Mouse (Mus musculus): ENCODE measurements around the gene Zbtb5. TPM values are rescaled to one million over a fixed set of nuclear protein-coding genes. Genes with fewer than 3 reads are reported as not detected.

Zbtb5 gene
- polyA plus RNA-seq, 1 experiment: not detected

DNA sequence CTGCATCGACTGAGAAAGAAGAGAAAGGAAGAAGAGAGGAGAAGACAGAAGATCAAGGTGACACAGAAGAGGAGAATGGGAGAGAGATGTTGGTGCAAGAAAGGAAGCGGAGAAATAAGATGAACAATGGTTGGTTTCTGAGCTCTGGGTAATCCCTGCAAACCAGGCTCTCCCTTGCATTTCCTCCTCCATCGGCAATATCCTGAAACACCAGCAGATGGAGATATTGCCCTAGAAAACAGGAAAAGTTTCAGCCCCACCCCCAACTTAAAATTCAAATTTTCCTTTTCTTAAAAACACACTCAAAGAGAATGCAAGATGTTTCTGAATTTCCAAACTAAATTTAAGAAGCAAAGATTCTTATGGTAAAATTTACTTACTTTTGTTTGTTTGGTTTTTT is 3.4 kb upstream of the Zbtb5 start:
- no peak overlapping the region for H3K4me3 ChIP-seq (ENCODE audit: insufficient read depth, low read depth, low read length)
- WGBS: 9% methylated on average over 3 of the region's 3 CpGs
- peaks cover 10% of the 10 kb centered on the region for H3K4me1 ChIP-seq (ENCODE audit: control insufficient read depth, insufficient read depth, low read length)
- TF ChIP-seq POLR2A (IDR thresholded peaks at IDR 0.05; ENCODE audit: insufficient read depth, low read depth, low read length): no peak
- TF ChIP-seq CTCF (IDR thresholded peaks at IDR 0.05; ENCODE audit: insufficient read depth, low read depth, low read length): no peak
- H3K27ac ChIP-seq (ENCODE audit: insufficient read depth, low read depth, low read length): no peak overlapping the region

DNA sequence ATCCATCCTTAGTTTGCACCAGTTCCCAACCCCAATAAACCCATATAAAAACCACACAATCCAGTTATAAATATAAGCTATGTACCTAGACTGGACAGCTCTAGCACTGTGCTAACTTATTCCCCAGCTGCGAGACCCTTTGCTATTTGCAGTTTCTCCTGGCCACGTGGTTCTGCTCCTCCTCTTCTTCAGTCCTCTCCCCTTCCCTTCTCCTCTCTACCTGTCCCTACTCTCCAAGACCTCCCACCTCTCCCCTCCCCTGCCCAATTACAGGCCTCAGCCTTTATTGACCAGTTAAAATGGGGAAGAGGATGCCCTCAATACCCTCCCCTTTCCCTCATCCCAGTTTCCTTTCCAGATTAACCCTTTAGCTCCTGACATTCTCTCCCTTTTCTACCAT is 1.3 kb upstream of the Zbtb5 start:
- Histone ChIP-seq H3K4me3 (ENCODE audit: insufficient read depth, low read depth, low read length) (no peak overlapping the region), H3K4me1 (ENCODE audit: control insufficient read depth, insufficient read depth, low read length) (peaks cover 10% of the 10 kb centered on the region; the same call in 1 of the 2 replicates), H3K27ac (ENCODE audit: insufficient read depth, low read depth, low read length) (no peak overlapping the region)
- 2% methylated on average over 2 of the region's 2 CpGs for WGBS
- TF ChIP-seq POLR2A (IDR thresholded peaks at IDR 0.05; ENCODE audit: insufficient read depth, low read depth, low read length): no peak
- no peak for TF ChIP-seq CTCF (IDR thresholded peaks at IDR 0.05; ENCODE audit: insufficient read depth, low read depth, low read length)

DNA sequence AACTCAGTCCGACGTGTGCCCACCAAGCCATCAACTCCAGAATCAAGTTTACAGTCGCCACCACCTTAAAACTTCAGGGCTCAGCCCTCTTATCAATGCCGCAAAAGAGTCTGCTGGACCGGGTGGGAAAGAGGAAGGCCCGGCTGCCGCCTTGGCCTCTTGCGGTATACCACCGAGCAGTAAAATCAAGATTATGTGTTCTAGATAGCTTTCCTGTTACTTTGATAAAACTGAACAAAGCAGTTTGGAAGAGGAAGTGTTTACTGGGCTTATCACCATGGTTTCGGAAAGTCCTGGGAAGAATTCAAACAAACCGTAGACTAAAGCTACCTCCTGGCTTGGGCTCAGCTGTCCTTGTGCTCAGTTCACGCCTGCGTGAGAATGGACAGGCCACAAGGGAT is 819 bp upstream of the Zbtb5 start:
- TF ChIP-seq POLR2A (IDR thresholded peaks at IDR 0.05; ENCODE audit: insufficient read depth, low read depth, low read length): 0 out of 2 replicates have a peak, but pooled peaks have one; percentile 11
- TF ChIP-seq CTCF (IDR thresholded peaks at IDR 0.05; ENCODE audit: insufficient read depth, low read depth, low read length): no peak
- WGBS: 1% methylated on average over 13 of the region's 13 CpGs
- Histone ChIP-seq H3K4me3 (ENCODE audit: insufficient read depth, low read depth, low read length) (peak overlapping the region; percentile 64), H3K4me1 (ENCODE audit: control insufficient read depth, insufficient read depth, low read length) (peaks cover 10% of the 10 kb centered on the region; the same call in 1 of the 2 replicates), H3K27ac (ENCODE audit: insufficient read depth, low read depth, low read length) (peak overlapping the region; percentile 48)

DNA sequence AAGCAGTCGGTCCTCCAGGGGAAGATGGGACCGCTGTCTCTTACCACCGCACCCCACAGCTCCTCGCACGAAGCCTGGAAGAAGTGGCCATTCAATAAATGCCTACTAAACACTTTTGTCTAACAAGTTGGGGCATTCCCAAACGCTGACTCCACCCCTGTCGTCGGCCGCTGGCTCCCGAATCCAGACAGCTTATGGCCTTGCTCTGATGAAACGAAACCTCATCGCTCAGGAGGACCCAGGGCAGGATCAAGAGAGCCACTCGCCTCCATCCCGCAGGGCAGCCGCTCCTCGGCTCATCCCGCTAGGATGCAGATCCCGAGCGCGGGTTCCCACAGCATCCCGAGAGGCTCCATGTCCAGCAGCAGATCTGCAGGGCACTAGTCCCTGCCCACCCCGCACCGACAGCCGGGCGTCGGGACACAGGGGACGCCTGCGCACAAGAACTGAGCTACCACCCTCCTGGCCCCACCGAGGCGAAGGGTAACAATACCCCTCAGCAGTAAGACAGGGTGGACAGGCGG is 569 bp downstream of the Zbtb5 start:
- peaks cover 10% of the 10 kb centered on the region; the same call in 1 of the 2 replicates for H3K4me1 ChIP-seq (ENCODE audit: control insufficient read depth, insufficient read depth, low read length)
- H3K27ac ChIP-seq (ENCODE audit: insufficient read depth, low read depth, low read length): peak overlapping the region; percentile 78
- peak overlapping the region; percentile 88 for H3K4me3 ChIP-seq (ENCODE audit: insufficient read depth, low read depth, low read length)
- TF ChIP-seq CTCF (IDR thresholded peaks at IDR 0.05; ENCODE audit: insufficient read depth, low read depth, low read length) (no peak), POLR2A (IDR thresholded peaks at IDR 0.05; ENCODE audit: insufficient read depth, low read depth, low read length) (peak; percentile 44; the same call in 1 of the 2 replicates)
- under 1% methylated on average over 31 of the region's 31 CpGs for WGBS

DNA sequence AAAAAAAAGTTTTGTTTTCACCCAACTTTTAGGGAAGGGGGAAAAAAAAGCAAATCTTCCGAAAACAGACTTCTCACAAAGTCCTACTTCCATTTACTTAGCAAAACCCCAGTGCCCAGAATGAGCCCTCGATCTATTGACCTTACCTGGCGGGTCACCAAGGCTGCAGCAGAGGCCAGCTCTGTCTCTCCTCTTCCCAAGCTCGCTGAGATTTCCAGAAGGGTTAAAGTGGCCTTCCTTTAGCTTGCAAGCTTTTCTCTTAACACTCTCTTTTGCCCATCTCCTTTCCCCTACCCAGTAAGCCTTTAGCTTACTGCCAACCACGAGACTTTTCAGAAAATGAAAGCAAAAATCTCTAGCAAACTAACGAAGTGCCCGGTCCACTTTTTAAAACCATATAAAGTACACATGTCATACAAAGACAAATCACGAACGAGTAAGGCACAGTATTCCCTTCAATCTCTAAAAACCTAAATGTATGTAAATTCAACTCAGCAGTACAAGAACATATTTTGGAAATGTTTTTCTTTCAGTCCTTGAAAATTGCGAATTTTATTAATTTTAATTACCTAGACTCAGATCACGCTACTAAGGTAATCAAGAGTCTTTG is 1.3 kb downstream of the Zbtb5 start:
- Histone ChIP-seq H3K4me1 (ENCODE audit: control insufficient read depth, insufficient read depth, low read length) (peaks cover 10% of the 10 kb centered on the region; the same call in 1 of the 2 replicates), H3K27ac (ENCODE audit: insufficient read depth, low read depth, low read length) (no peak overlapping the region), H3K4me3 (ENCODE audit: insufficient read depth, low read depth, low read length) (peak overlapping the region; percentile 42)
- 2% methylated on average over 11 of the region's 11 CpGs for WGBS
- TF ChIP-seq POLR2A (IDR thresholded peaks at IDR 0.05; ENCODE audit: insufficient read depth, low read depth, low read length): no peak
- TF ChIP-seq CTCF (IDR thresholded peaks at IDR 0.05; ENCODE audit: insufficient read depth, low read depth, low read length): no peak

DNA sequence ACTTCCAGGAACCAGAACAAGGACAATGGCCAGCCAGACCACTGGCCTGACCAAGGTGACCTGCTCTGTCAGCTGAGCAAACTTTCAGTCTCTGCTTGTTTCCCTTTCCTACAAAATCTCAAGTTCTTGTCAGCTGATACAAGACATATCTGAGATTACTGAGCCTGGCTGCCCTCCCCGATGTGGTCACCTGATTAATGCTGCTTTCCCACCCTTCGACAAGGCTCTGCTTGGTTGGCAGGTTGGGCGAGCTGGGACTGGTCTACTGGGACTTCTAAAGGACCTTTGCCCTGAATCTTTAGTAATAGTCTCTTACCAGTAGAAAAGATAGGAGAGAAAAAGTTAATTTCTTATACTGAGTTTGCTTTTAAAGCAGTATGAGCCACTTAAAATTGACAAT is 6.8 kb downstream of the Zbtb5 start:
- Histone ChIP-seq H3K4me3 (ENCODE audit: insufficient read depth, low read depth, low read length) (no peak overlapping the region), H3K27ac (ENCODE audit: insufficient read depth, low read depth, low read length) (no peak overlapping the region), H3K4me1 (ENCODE audit: control insufficient read depth, insufficient read depth, low read length) (peaks cover 6% of the 10 kb centered on the region; the same call in 1 of the 2 replicates)
- TF ChIP-seq CTCF (IDR thresholded peaks at IDR 0.05; ENCODE audit: insufficient read depth, low read depth, low read length) (no peak), POLR2A (IDR thresholded peaks at IDR 0.05; ENCODE audit: insufficient read depth, low read depth, low read length) (no peak)
- WGBS: 88% methylated on average over 3 of the region's 3 CpGs

DNA sequence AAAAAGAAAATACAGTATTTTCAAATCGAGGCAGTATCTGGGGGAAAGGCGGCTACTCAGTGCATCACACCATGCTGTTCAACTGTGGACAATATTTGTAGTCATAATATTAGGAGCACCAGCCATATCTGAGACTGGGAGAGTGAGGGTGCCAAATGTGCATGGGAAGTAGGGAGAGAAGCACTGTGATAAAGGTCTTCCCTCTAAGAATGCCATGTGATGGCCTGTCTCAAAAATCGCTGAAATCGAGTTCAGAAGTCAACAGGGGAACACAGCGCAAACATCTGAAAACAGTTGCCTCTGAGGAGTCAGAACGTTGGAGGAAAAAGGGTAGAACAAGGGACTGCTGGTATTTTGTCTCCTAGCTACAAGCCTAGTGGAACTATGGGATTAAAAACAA is 12.2 kb downstream of the Zbtb5 start:
- 85% methylated on average over 6 of the region's 6 CpGs for WGBS
- TF ChIP-seq POLR2A (IDR thresholded peaks at IDR 0.05; ENCODE audit: insufficient read depth, low read depth, low read length): no peak
- no peak for TF ChIP-seq CTCF (IDR thresholded peaks at IDR 0.05; ENCODE audit: insufficient read depth, low read depth, low read length)
- H3K4me3 ChIP-seq (ENCODE audit: insufficient read depth, low read depth, low read length): no peak overlapping the region
- no peaks in the 10 kb centered on the region for H3K4me1 ChIP-seq (ENCODE audit: control insufficient read depth, insufficient read depth, low read length)
- no peak overlapping the region for H3K27ac ChIP-seq (ENCODE audit: insufficient read depth, low read depth, low read length)

DNA sequence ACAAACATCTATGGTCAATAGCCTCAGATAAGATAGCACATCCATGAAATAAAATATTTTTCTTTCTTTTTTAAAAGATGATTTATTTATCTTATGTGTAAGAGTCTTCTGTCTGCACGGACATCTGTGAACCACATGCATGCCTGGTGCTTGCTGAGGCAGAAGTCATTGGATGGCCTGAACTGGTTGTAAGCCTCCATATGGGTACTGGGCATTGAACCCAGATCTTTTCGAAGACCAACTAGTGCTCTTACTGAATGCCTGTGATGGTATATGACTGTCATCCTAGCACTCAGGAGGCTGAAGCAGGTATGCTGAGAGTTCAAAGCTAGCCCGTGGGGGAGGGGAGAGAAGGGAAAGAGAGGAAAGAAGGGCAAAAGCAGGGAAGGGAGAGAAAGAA is 14.1 kb downstream of the Zbtb5 start:
- WGBS: 78% methylated on average over 3 of the region's 3 CpGs
- no peaks in the 10 kb centered on the region for H3K4me1 ChIP-seq (ENCODE audit: control insufficient read depth, insufficient read depth, low read length)
- H3K4me3 ChIP-seq (ENCODE audit: insufficient read depth, low read depth, low read length): no peak overlapping the region
- no peak for TF ChIP-seq POLR2A (IDR thresholded peaks at IDR 0.05; ENCODE audit: insufficient read depth, low read depth, low read length)
- no peak for TF ChIP-seq CTCF (IDR thresholded peaks at IDR 0.05; ENCODE audit: insufficient read depth, low read depth, low read length)
- no peak overlapping the region for H3K27ac ChIP-seq (ENCODE audit: insufficient read depth, low read depth, low read length)

DNA sequence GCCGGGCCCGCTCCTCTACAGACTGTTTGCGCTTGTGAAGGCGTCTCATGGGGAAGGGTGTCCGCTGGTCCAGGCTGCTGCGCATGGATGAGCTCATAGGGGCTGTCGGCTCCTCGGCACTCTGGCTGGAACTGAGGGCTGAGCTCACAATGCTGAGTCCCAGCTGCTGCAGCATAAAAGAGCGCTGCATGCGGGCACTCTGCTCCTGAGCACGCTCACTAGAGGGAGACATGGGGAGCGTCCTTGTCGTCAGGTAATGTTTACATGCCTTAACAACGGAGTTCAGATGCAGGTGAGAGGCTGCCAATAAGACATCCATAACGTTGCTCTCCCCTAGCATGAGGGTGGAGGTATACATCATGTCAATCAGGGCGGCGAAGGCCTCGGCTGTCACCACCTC is 17.4 kb downstream of the Zbtb5 start:
- WGBS: 81% methylated on average over 18 of the region's 18 CpGs
- H3K27ac ChIP-seq (ENCODE audit: insufficient read depth, low read depth, low read length): no peak overlapping the region

More for the DNA sequence above, 17.4 kb downstream of the Zbtb5 start:
- TF ChIP-seq POLR2A (IDR thresholded peaks at IDR 0.05; ENCODE audit: insufficient read depth, low read depth, low read length) (no peak), CTCF (IDR thresholded peaks at IDR 0.05; ENCODE audit: insufficient read depth, low read depth, low read length) (no peak)
- H3K4me3 ChIP-seq (ENCODE audit: insufficient read depth, low read depth, low read length): no peak overlapping the region
- no peaks in the 10 kb centered on the region for H3K4me1 ChIP-seq (ENCODE audit: control insufficient read depth, insufficient read depth, low read length)
